ENCODE assay signal across 8 mouse cellular contexts in the genomic region with DNA sequence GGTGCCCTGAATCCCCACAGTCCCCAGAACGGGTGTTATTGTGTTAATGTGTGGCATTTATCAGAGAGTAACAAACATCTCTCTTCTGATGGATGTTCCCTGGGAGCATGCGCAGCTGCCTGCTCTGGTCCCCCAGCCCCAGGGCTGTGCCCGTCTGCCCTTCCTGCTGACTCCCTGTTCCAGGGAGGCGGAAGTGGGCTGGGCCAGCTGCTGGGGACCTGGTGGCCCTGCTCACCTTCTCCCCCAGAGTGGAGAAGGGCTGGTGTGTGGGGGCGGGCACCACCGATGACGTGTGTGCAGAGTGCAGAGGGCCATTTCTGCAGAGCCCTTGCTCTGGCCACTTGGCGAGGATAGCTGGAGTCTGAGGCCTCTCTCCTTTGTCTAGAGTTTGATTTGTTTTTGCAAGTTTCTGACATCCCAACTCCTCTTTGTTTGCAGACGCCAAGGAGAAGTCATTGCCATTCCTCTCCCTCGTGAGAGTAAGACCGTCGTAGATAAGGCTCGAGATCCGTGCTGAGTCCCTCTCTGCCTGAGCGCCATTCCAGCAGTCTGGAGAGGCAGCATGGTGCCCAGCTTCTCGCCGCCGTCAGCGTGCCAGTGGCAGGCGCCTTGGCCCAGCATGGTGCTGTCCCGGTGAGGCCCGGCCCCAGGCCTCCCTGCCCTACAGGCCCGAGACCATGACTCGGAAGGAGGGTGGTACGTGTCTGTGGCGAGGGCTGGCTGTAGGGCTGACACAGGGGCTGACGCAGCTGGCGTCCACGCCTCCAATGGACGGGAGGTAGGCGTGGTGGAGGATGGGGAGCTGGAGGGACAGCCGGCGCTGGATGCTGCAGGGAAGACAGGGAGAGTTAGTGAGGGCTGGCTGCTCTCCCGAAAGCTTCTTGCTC. TPM values are rescaled to one million over a fixed set of nuclear protein-coding genes. Genes with fewer than 3 reads are reported as not detected.
DNase-seq lines count a peak whose midpoint lies in the region; ATAC-seq and TF ChIP-seq lines count a peak whose summit lies in the region.

No protein-coding gene starts in this region.

- peak; percentile 85 for DNase-seq in ZHBTc4 (ENCODE audit: low read depth, low spot score)
- peak; percentile 74 to 76 for DNase-seq in heart, postnatal 10 days
- DNase-seq in limb, embryonic 10.5 days (ENCODE audit: low spot score): peak; percentile 84
- DNase-seq in skeletal muscle tissue, adult 2 months (ENCODE audit: low read depth, low spot score): peak; percentile 24
- no peak for DNase-seq in layer of hippocampus, postnatal 14 days (ENCODE audit: low spot score in 2 of 2)

- H3K36me3 ChIP-seq in E14TG2a.4 (ENCODE audit: insufficient read depth, low read length): no peaks in the 10 kb centered on the region
- no peaks in the 10 kb centered on the region for H3K36me3 ChIP-seq in forebrain, embryonic 12.5 days (replicated peaks)
- no peaks in the 10 kb centered on the region for H3K36me3 ChIP-seq in limb, embryonic 10.5 days

- H3K27ac ChIP-seq in forebrain, embryonic 12.5 days: peak overlapping the region; percentile 82
- H3K27ac ChIP-seq in limb, embryonic 10.5 days: peak overlapping the region; percentile 96

- ATAC-seq in forebrain, embryonic 12.5 days (ENCODE audit: low FRiP score): peak; percentile 89
- peak; percentile 71 for ATAC-seq in megakaryocyte progenitor cell, adult 5-6 weeks (replicated peaks; ENCODE audit: poor library complexity)

- peaks cover 62% of the 10 kb centered on the region for H3K4me1 ChIP-seq in E14TG2a.4 (replicated peaks; ENCODE audit: low read depth, low read length)
- H3K4me1 ChIP-seq in forebrain, embryonic 12.5 days: peaks cover 23% of the 10 kb centered on the region
- peaks cover 33% of the 10 kb centered on the region for H3K4me1 ChIP-seq in limb, embryonic 10.5 days

- peak overlapping the region; percentile 58 for H3K9ac ChIP-seq in forebrain, embryonic 12.5 days

- TF ChIP-seq CTCF in E14TG2a.4 (conservative IDR thresholded peaks at IDR 0.05; ENCODE audit: low read length): no peak

- H3K4me3 ChIP-seq in E14TG2a.4 (replicated peaks; ENCODE audit: low read length): peak overlapping the region; percentile 80
- H3K4me3 ChIP-seq in forebrain, embryonic 12.5 days (replicated peaks): peak overlapping the region; percentile 40
- peak overlapping the region; percentile 59 for H3K4me3 ChIP-seq in limb, embryonic 10.5 days

- intact Hi-C loops in heart, postnatal 10 days (cut with DNase I): no loop called here

- peak overlapping the region; percentile 70 for H3K4me2 ChIP-seq in forebrain, embryonic 12.5 days

- 0 out of 2 replicates have a peak, but pooled peaks cover 3% of the 10 kb centered on the region for H3K27me3 ChIP-seq in E14TG2a.4 (ENCODE audit: insufficient read depth, low read length)
- 0 out of 2 replicates have a peak, but pooled peaks cover 4% of the 10 kb centered on the region for H3K27me3 ChIP-seq in forebrain, embryonic 12.5 days
- H3K27me3 ChIP-seq in limb, embryonic 10.5 days (ENCODE audit: low read depth, poor library complexity, severe bottlenecking): 0 out of 2 replicates have a peak, but pooled peaks cover 7% of the 10 kb centered on the region

- peaks cover 33% of the 10 kb centered on the region for H3K9me3 ChIP-seq in E14TG2a.4 (ENCODE audit: low read length)
- no peaks in the 10 kb centered on the region for H3K9me3 ChIP-seq in forebrain, embryonic 12.5 days
- no peaks in the 10 kb centered on the region for H3K9me3 ChIP-seq in limb, embryonic 10.5 days (replicated peaks)

- WGBS in forebrain, embryonic 12.5 days: 3% methylated on average over 34 of the region's 34 CpGs
- WGBS in limb, embryonic 10.5 days: 1% methylated on average over 34 of the region's 34 CpGs

RNA-seq across cellular contexts. Expression of a gene that starts 14.4 kb away (rescaled TPM):
- 0.83 and 0.98 TPM in 2 replicates for polyA plus RNA-seq in forebrain, embryonic 12.5 days (2016; fragmentation: Nextera tagmentation; extraction: Ambion mirVana)
- total RNA-seq in heart, postnatal 10 days (2021): 1 to 10 TPM; 3.0 TPM
- polyA plus RNA-seq in limb, embryonic 10.5 days (2016; fragmentation: Nextera tagmentation; extraction: Ambion mirVana): 1.2 and 1.8 TPM in 2 replicates
- 5.8 and 6.1 TPM in 2 replicates for total RNA-seq in megakaryocyte progenitor cell, adult 5-6 weeks (2015)
- total RNA-seq in megakaryocyte progenitor cell, adult 5-6 weeks (2017): 6.3 and 8.2 TPM in 2 replicates
- total RNA-seq in layer of hippocampus, postnatal 14 days (2021): 1 to 10 TPM; 2.8 to 4.1 TPM

Comparison
In these comparisons a context has a peak if more than half of its experiments do, and no peak if none do; other contexts are left out.
1. DNase-seq: peak in ZHBTc4 (single experiment), heart, postnatal 10 days (2 of 2), limb, embryonic 10.5 days (single experiment) and skeletal muscle tissue, adult 2 months (single experiment); none in layer of hippocampus, postnatal 14 days (0 of 2).
2. Peak in every context shown above with its lines, with median percentiles within 50 percentile points of each other: H3K4me3 ChIP-seq.